Mouse (Mus musculus) retina, adult 2 months (tissue): Measurements from ENCODE around the gene Camkmt.

Experiments
- DNase-seq: peaks from one replicate; pipeline ENCODE4 v3.0.0-alpha.2; 2012; ENCODE audit warnings: low read depth, low spot score

The Camkmt gene

DNA sequence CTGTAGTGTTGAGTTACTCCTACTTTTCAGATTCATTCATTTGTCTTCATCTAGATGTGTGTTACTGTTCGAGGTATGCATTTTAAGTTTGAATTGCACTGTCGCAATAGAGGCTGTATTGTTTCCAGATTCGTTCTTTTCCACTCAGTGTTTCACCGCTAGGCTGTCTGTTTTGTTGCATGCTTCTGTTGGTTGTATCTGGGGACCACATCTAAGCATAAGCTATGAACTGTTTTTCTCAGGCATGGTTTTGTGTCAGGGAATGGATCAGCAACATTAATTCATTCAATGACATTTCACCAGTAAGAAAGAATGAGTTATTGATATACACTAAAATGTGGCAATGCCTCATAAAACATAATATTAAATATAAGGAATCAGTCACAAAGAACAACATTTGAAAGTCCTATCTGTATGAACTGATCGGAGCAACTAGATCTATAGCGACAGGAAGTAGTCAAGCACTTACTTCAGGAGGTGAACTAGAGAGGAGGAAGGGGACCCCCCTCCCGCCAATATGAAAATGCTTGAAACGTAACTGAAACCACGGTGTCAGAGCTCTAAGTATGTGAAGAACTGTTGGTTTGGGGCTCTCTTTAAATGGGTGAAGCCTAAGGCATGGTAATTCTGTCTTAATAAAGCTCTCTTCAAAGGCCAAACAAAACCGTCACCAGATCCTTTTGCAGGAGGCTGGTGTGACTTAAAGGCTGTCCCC, 80.3 kb downstream of the Camkmt start:
- DNase-seq: no peak

DNA sequence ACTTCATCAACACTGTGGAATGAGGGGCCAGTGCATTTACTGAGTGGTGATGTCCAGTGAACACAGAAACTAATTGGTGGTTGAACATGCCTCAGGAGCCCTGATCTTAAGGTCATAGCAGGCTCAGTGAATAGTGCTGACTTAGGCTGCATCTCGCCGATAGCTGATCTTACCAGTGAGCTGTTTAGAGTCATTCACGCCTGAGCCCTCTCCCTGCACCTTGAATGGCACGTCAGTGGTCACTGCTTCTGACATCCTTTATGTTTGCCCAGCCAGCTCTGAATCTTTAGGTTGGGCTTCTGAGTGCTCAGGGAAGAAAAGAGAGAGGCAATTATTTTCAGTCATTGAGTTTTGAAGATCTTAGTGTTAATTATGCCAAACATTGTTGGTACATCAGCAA, 81.6 kb downstream of the Camkmt start:
- no peak for DNase-seq

DNA sequence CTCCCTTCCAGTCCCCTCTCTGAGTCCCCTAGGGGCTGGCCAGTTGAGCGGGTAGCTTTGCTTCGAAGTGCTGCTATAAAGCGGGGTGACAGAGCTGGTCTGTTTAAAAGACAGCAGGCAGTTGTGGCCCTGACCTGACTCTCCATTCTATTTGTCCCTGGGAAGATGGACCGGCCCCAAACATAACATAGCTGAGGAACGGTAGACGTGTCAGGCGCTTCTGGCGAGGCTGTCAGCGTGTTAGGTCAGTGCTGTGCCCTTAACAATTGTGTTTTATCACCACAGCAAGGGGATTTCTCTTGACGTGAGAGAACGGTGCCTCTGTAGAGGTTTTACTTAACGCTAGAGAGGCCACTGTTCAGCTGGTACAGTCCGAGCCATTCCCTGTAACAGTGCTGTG, 86.9 kb downstream of the Camkmt start:
- no peak for DNase-seq

DNA sequence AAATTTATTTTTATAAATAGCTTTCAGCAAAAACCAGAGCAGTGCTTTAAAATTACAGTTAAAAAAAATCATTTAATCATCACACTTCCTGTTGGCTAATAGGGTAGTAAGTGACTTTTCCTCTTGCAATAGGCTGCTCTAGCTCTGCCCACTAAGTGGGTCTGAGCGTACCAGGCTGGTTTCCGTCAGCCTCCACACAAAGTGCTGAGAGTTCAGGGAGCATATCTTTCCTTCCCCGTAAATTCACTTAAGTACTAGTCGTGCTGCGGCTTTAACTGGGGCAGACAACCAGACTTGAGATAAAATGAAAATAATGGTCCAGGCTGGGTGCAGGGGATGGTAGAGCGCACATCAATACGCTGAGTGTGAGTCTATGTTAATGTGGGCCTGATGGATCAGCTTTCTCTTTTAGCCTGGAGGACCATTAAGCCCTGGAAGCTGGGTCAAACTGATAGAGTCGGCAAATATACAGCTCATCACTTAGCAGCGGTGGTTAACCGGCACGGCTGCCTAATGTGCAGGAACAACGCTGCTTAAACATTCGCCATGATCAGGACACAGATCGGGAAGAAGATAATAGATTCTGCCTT, 90.2 kb downstream of the Camkmt start:
- DNase-seq: no peak

DNA sequence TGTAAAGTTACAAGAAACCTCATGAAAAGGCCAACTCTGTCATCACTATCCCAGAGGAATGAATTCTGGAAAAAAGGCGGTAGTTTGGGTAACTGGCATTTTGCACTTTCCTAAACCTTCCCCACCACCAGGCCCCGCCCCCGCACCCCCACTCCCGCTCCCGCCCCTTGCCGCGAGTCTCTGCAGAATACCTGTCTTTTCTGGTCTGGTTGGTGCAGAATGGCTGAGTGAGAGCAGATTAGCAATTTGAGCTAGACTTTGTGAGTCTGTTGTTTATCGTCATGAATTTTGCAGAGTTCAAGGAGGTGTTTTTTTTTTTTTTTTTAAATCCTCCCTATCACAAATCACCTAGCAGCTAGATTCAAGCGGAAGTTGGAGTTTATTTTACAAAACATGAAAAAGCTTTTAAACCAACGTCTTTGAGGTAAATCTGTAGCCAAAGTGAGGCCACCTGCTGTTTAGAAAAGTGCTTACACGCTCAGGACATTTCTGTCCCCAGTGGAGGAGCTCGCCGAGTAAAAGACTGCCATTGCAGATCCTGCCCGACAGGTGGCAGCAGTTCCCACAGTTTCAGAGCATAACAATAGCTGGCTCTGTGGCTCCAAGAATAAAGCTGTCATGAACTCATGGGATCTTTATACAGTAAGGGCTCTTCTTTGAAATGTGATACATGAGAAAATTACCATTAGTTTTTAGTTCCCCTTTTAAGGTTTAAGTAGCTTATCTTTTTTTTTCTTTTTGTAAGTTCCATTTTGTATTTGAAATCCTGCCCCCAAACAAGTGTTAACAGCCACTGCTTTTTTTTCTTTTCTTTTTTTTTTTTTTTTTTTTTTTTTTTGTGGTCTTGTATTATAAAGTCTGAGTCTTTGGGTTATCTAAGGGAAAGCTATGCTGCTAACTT, 99.1 kb downstream of the Camkmt start:
- peak; percentile 87 for DNase-seq

DNA sequence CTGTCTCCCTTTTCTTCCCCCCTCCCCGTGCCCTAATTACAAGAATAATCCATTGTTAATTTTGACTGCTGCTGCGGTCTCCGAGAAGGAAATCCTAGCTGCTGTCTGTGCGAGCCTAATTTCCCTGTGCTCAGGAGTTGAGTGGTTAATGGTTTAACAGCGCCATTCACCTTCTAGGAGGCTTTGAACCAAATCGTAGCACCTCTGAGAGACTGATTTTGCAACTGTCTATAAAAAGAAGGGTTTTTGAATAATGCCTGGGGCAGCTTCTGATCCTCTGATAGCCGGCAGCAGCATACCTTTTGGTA, 99.7 kb downstream of the Camkmt start:
- DNase-seq: peak; percentile 39

DNA sequence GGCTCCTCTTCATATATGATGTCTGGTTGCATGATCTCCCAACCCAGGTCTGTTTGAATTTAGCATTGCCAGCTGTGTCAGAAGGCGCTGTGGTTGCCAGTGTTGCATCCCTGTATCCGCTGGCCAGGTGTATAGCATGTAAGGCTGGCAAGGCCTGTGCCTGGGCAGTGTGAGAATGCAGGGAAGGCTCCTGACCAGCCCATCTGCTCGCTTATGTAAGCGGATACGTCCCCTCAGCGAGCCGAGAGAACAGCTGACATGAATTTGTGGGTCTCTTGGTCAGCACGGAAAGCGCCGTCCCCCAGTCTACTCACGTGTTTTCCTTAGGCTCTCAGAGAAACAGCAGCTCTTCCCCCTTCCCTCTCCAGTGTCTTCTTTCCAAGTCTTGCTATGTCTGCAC, 102.9 kb downstream of the Camkmt start:
- DNase-seq: no peak

DNA sequence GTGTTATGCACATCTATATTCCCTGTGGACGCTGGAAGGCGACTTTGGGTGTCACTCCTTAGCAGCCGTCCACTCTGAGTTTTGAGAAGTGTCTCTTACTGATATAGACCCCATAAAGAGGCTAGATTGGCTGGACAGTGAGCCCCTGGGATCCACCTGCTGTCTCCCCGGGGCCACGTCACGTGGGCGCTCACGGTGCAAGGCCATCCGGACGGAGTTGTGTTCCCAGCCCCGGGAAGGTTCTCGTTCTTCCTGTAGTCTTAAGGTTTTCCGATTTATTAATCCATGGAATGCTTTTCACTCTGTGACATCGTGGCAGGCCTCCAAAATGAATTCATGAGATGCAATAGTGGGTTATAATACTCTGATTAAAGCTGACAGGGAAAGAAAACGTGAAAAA, 108.4 kb downstream of the Camkmt start:
- DNase-seq: no peak

DNA sequence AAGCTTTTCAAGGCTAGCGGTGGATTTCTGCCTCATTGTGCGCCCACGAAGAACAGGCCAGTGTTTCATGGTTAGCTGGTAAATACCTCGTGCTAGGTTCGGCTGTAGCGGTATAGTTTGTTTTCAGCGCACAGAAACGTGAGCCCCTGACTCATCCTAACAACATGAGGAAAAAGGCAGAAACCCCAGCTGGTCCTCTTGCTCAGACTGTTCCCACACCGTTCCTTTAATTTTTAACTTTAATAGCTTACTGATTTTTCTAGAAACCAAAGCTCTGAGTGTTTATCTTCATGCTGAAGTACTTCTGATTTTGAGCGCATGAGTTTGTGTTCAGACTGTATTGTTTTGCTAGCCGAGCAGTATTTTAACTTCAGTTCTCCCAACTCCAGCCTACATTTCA, 109.0 kb downstream of the Camkmt start:
- DNase-seq: no peak

DNA sequence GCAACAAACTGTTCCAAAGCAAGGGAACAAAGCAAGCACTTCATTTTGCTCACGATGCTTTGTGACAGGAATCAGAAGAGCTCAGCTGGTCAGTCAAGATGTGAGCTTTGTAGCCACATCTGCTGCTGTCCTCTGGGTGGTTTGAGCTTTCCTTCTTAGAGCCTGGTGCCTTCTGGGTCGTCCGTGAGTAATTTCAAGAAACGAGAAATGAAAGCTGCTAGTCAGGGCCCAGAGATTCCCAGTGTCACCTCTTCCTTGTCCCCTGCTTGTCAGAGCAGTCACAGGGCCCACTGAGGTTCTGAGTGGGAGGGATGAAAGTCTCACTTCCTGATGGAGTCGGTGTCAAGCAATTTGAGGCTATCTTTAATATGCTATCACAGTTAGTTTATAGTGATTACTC, 127.7 kb downstream of the Camkmt start:
- DNase-seq: no peak

DNA sequence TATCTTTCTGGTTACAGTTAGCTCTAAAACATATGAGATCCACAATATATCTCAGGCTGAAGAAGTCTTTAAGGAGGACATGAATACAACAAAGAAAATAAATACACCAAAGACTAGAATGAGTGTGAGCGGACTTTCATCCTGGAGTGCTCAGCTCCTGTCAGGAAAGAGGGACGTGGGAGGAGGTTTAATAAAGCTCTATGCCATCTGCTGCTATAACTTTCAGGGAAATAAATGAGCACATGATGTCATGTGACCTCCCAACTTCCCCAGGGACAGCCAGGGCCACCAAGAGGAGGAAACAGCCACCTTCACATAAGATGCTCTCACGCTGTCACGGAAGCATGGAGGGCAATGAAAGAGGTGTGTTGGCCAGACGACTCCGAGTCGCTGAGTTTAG, 151.8 kb downstream of the Camkmt start:
- no peak for DNase-seq

DNA sequence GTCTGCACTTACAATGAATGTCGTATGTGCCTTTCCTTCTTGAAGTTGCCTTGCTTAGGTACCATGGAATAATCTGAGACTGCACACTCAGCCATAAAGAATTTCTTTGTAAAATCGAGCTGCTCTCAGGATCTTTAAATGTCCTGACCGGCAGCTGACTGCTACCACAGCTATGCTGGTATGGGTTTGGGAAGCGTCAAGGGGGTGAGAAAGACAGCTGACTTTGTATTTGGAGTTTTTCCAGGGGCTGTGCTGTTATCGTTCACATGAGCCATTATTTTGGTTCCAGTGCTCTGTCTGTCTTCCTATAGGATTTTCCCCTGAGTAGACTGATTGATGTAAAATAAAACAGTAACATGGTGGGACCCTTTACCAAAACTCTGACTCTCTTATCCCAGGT, 158.6 kb downstream of the Camkmt start:
- DNase-seq: no peak

DNA sequence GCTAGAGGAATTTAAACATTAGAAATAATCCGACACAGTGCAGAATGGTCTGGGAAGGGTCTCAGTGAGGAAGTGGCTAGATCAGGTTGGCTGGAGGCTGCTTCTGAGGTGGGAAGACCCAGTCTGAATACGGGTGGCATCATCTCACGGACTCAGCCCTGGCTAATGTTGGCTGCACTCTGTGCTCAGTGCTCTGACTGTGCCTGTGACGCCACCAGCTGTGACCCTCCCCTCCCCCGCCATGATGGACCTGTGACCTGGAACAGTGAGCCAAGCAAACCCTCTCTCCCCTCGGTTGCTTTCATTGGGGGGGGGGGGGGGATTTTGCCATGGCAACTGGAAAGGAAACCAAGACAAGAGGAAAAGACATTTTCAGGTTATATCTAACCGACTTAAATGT, 159.4 kb downstream of the Camkmt start:
- DNase-seq: no peak

DNA sequence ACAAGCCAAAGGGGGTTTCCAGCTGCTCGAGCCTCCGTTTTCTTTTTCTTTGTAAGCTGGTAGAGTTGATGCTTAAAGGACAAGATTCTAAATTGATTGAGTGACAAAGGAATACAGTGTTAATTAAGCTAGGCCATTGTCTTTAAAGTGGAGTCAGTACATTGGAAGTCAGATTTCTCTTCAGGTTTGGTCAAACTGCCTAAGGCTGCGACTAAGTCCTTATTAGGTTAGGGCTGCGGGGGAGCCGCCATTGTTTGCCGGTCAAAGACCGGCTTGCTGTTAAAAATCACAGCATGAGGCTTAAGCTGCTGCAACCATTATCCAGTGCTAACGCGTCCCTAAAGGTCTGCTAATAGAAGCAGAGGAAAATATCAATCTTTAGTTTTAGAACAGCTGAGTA, 166.6 kb downstream of the Camkmt start:
- no peak for DNase-seq

DNA sequence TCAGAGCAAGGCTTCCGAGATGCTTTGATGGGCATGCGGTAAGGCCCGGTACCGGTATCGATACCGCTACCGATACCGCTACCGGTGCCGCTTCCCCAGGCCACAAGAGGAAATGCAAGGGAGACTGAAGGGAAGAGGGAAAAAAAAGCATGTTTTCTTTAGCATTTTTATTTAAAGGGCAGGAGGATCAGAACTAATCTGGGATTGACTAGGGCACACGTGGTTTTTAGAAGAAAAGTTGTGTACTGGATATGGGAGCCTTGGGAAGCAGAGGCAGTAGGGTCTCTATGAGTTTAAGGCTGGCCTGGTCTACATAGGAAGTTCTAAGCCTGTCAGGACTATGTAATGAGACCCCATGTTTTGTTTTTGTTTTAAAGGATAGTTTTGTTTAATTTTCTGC, 167.0 kb downstream of the Camkmt start:
- no peak for DNase-seq

DNA sequence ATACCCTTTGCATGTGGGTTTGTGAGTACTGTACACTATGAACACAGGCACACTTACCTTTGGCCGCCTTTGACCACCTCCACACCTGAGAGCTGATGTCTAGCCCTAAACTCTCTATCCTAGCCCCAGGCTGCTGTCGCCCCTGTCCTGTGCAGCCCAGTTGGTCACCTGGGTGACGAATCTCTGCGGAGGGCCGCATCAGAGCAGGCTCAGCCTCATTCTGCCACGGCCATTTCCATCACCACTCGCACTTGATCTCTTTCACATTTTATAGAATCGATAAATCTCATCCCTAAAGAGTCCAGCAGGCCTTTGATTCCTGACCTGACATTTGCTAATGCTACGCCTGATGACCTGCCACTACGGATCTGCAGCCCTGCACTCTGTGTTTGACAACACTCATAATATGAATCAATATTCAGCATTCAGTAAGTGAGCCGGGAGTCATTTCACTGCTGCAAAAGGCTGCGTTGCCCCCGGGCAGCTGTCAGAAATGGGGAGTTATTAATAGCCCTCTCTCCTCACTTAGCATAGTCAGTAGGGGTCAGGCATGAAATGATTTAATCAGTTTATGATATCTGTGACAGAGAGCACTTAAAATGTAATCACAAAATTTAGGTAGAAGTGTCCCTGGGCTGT, 168.5 kb downstream of the Camkmt start:
- DNase-seq: peak; percentile 15

DNA sequence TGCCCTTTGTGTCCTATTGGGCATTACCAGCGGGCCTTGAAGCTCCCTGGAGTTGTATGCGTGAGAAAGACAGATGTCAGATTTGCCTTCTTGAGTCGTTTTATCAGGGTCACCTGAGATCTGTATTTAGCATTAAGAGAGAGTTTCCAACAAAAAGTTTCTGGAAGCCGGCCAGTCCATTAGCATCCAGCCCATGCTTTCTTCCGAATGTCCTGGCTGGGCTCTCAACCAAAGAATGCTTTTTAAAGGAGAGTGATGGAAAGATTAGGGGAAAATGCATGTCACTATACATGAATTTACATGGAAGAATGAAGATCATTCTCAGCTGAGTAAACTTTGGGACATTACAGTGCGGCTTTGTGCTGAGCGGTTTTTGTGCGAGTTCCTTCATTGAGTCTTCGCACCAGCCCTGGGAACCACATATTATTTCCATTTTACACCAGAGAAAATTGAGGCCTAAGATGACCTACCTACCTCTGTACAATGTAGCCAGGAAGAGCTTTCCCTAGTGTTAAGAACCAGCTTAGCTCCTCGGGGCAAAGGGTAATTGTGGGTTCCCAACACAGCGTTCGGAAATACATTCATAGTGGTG, 176.6 kb downstream of the Camkmt start:
- no peak for DNase-seq

DNA sequence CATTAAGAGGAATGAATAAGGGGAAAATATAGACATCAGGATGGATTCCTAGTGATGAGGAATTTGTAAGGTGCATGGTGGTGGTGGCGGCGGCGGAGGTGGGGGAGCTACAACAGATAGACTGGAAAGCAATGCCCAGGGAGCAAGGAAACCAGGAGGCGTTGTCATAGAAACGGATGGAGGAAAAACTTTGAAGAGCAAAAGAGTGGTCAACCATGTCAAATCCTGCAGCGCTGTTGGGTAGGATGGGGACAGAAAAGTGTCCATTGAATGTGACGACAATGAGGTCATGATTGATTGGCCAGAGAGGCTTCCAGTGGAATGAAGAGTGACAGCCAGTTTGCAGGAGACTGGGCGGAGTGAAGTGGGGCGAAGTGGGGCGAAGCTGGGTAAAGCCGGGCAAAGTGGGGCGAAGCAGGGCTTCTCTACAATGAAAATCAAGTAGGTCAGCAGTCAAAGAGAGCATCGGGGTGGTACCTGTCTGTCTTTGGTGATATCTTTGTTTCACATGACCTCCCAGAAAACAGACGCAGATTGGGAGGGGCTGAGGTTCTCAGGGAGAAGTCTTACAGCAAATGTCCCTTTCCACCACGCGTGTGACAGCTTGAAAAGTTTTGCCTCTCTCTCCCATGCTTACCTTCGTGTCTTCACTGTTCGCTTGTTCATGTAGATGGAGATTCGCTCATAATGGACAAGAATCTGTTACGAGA, 181.3 kb downstream of the Camkmt start:
- DNase-seq: no peak

DNA sequence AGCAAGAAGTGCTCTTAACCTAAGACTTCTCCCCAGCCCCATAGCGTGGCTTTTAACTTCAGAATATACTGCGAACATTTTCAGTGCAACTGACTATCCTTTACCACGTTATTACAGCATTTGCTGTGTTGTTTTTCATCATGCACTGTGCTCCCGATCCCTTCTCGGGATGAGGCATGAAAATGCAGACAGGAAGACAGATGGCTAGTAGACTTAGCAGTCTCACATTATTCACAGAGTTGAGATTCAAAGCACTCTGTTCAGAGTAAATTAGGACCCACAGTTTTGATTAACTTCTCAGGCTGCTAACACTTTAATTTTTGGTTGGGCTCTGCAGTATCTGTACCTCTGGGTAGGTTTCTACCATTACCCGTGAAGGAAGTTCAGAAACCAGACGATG, 189.4 kb downstream of the Camkmt start:
- DNase-seq: no peak

DNA sequence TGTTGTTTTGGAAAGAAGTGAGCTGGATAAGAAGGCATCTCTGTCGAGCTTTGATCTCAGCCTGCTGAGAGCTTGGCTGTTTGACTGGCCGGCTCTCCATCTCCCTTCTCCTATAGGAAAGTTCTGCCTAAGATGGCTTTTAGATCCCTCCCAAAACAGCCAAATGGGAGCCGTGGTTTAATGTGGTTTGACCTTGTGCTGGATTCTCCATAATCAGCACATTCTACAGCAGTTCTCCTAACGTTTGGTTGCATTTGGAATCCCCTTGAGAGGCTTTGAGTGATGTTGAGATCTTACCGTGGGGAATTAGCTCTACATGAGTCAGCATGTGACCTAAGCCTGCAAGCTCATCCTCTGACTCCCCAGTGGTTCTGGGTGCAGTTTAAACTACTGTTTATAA, 192.1 kb downstream of the Camkmt start:
- no peak for DNase-seq

DNA sequence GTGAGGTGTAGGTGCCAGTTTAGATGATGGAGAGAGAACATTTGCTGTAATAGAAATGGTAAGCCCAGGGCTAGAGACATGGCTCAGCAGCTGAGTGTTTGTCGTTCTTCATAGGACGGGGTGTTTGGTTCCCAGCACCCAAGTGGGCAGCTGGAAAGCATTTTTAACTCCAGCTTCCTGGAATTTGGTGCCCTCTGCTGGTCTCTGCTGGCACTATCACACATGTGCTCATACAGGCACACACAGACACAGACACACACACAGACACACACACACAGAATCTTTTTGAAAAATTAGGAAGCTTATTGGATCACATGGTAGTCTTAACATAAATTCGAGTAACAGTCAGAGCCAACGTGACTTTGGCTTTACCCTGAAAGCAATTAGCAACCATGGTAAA, 200.8 kb downstream of the Camkmt start:
- DNase-seq: no peak
